Mouse (Mus musculus) CH12.LX (cell line): ENCODE data around the gene Ncor2. TPM values are rescaled to one million over a fixed set of nuclear protein-coding genes. Genes with fewer than 3 reads are reported as not detected.

Experiments
- DNase-seq: peaks from one replicate; pipeline ENCODE4 v3.0.0-alpha.2; 2013; ENCODE audit errors: extremely low read depth
- H3K27ac ChIP-seq: 2 replicates; pipeline ENCODE4 v1.5.1; 2012; ENCODE audit warnings: low read depth, mild to moderate bottlenecking, control low read depth, moderate library complexity; ENCODE audit not compliant: insufficient read depth
- H3K27me3 ChIP-seq: replicated peaks from 2 replicates; pipeline ENCODE3; 2012; ENCODE audit warnings: inconsistent platforms
- H3K36me3 ChIP-seq, 2 experiments: replicated peaks in 1 of 2; 2 replicates each; pipeline versions ENCODE3 to v1.6.1; 2012; ENCODE audit warnings: inconsistent platforms in 1 of 2, low read length in 1 of 2, mild to moderate bottlenecking in 1 of 2, mixed read lengths in 1 of 2, moderate library complexity in 1 of 2; ENCODE audit not compliant: control insufficient read depth in 1 of 2, insufficient read depth in 1 of 2
- H3K4me1 ChIP-seq, 2 experiments: 2 replicates each; pipeline ENCODE4 v1.6.1; 2012; ENCODE audit warnings: inconsistent platforms in 1 of 2, moderate library complexity in 1 of 2; ENCODE audit not compliant: insufficient read depth in 2 of 2, control insufficient read depth in 1 of 2
- H3K4me2 ChIP-seq: 2 replicates; pipeline ENCODE4 v1.6.1; 2012; ENCODE audit warnings: low read depth, mild to moderate bottlenecking, control low read depth; ENCODE audit not compliant: poor library complexity, insufficient read depth, severe bottlenecking
- H3K4me3 ChIP-seq, 3 experiments: fragments of 150-350 bp in 1 of 3; sonication (generic) in 1 of 3; replicated peaks in 1 of 3; 2 replicates each; pipeline versions ENCODE3 to v1.5.1; 2011 to 2012; ENCODE audit warnings: low read depth in 2 of 3, low read length in 2 of 3, mild to moderate bottlenecking in 2 of 3, moderate library complexity in 2 of 3, control low read depth in 1 of 3, improper control_type of control experiment in 1 of 3, inconsistent platforms in 1 of 3, mixed read lengths in 1 of 3; ENCODE audit not compliant: poor library complexity in 1 of 3
- H3K79me2 ChIP-seq: replicated peaks from 2 replicates; pipeline ENCODE4 v1.6.1; 2012; ENCODE audit warnings: mild to moderate bottlenecking, moderate library complexity; ENCODE audit not compliant: control insufficient read depth, poor library complexity, insufficient read depth, severe bottlenecking; ENCODE audit errors: extremely low read depth
- H3K9ac ChIP-seq: 2 replicates; pipeline ENCODE4 v1.6.1; 2012; ENCODE audit warnings: low read depth, mild to moderate bottlenecking, control low read depth, moderate library complexity; ENCODE audit not compliant: insufficient read depth
- H3K9me3 ChIP-seq: replicated peaks from 2 replicates; pipeline ENCODE3; 2012; ENCODE audit warnings: low read length, inconsistent platforms, mixed read lengths
- BHLHE40 ChIP-seq: IDR thresholded peaks from 2 replicates; pipeline ENCODE4 v1.6.1; 2011; ENCODE audit warnings: mild to moderate bottlenecking, low read depth, low read length, improper control_type of control experiment
- CHD2 ChIP-seq: IDR thresholded peaks from 2 replicates; pipeline ENCODE4 v1.6.1; 2011; ENCODE audit warnings: low read length, improper control_type of control experiment
- E2F4 ChIP-seq: IDR thresholded peaks from 2 replicates; pipeline ENCODE4 v1.6.1; 2011; ENCODE audit warnings: low read depth, low read length, improper control_type of control experiment; ENCODE audit not compliant: insufficient replicate concordance
- ELF1 ChIP-seq: IDR thresholded peaks from 2 replicates; pipeline ENCODE4 v1.6.1; 2014; ENCODE audit warnings: low read depth, mild to moderate bottlenecking, inconsistent platforms, low read length, improper control_type of control experiment
- EP300 ChIP-seq: IDR thresholded peaks from 2 replicates; pipeline ENCODE4 v1.6.1; 2011; ENCODE audit warnings: low read length, improper control_type of control experiment
- ETS1 ChIP-seq: conservative IDR thresholded peaks from 2 replicates; pipeline ENCODE4 v1.6.1; 2012; ENCODE audit warnings: low read depth, mild to moderate bottlenecking, inconsistent platforms, low read length, improper control_type of control experiment, moderate library complexity
- GABPA ChIP-seq: IDR thresholded peaks from 2 replicates; pipeline ENCODE4 v1.6.1; 2012; ENCODE audit warnings: low read depth, low read length, improper control_type of control experiment, inconsistent platforms; ENCODE audit not compliant: insufficient replicate concordance
- IRF4 ChIP-seq: IDR thresholded peaks from 2 replicates; pipeline ENCODE4 v1.6.1; 2014; ENCODE audit warnings: low read depth, mild to moderate bottlenecking, inconsistent platforms, low read length, improper control_type of control experiment
- JUN ChIP-seq: IDR thresholded peaks from 2 replicates; pipeline ENCODE4 v1.6.1; 2011; ENCODE audit warnings: low read depth, mild to moderate bottlenecking, low read length, improper control_type of control experiment, moderate library complexity; ENCODE audit not compliant: insufficient read depth
- JUND ChIP-seq: conservative IDR thresholded peaks from 2 replicates; pipeline ENCODE4 v1.6.1; 2011; ENCODE audit warnings: low read depth, low read length, improper control_type of control experiment
- KAT2A ChIP-seq: IDR thresholded peaks from 2 replicates; pipeline ENCODE4 v1.6.1; 2012; ENCODE audit warnings: low read length, improper control_type of control experiment, inconsistent platforms; ENCODE audit not compliant: insufficient replicate concordance
- MAFK ChIP-seq: IDR thresholded peaks from 2 replicates; pipeline ENCODE4 v1.6.1; 2011; ENCODE audit warnings: low read length, improper control_type of control experiment; ENCODE audit not compliant: insufficient replicate concordance
- MAX ChIP-seq: IDR thresholded peaks from 2 replicates; pipeline ENCODE4 v1.6.1; 2011; ENCODE audit warnings: low read length, improper control_type of control experiment
- MAZ ChIP-seq: IDR thresholded peaks from 2 replicates; pipeline ENCODE4 v1.6.1; 2012; ENCODE audit warnings: low read depth, mild to moderate bottlenecking, inconsistent platforms, low read length, improper control_type of control experiment, moderate library complexity
- MEF2A ChIP-seq: IDR thresholded peaks from 2 replicates; pipeline ENCODE4 v1.6.1; 2014; ENCODE audit warnings: low read depth, mild to moderate bottlenecking, inconsistent platforms, low read length, improper control_type of control experiment, borderline replicate concordance
- MYC ChIP-seq: IDR thresholded peaks from 2 replicates; pipeline ENCODE4 v1.6.1; 2011; ENCODE audit warnings: low read depth, mild to moderate bottlenecking, improper control_type of control experiment, low read length
- NELFE ChIP-seq: IDR thresholded peaks from 2 replicates; pipeline ENCODE4 v1.6.1; 2011; ENCODE audit warnings: low read depth, low read length, improper control_type of control experiment
- PAX5 ChIP-seq: IDR thresholded peaks from 2 replicates; pipeline ENCODE4 v1.6.1; 2012; ENCODE audit warnings: low read length, inconsistent platforms, mixed read lengths
- POLR2A ChIP-seq: IDR thresholded peaks from 2 replicates; pipeline ENCODE4 v1.6.1; 2011; ENCODE audit warnings: low read depth, mild to moderate bottlenecking, improper control_type of control experiment, low read length
- RAD21 ChIP-seq: IDR thresholded peaks from 2 replicates; pipeline ENCODE4 v1.6.1; 2011; ENCODE audit warnings: low read depth, mild to moderate bottlenecking, low read length, improper control_type of control experiment, moderate library complexity
- SIN3A ChIP-seq: IDR thresholded peaks from 2 replicates; pipeline ENCODE4 v1.6.1; 2012; ENCODE audit warnings: low read length, improper control_type of control experiment, inconsistent platforms
- SMC3 ChIP-seq: IDR thresholded peaks from 2 replicates; pipeline ENCODE4 v1.6.1; 2011; ENCODE audit warnings: low read depth, low read length, improper control_type of control experiment
- TBP ChIP-seq: conservative IDR thresholded peaks from 2 replicates; pipeline ENCODE4 v1.6.1; 2011; ENCODE audit warnings: low read depth, low read length, improper control_type of control experiment
- TCF12 ChIP-seq: IDR thresholded peaks from 2 replicates; pipeline ENCODE4 v1.6.1; 2014; ENCODE audit warnings: low read depth, mild to moderate bottlenecking, inconsistent platforms, low read length, improper control_type of control experiment
- UBTF ChIP-seq: IDR thresholded peaks from 2 replicates; pipeline ENCODE4 v1.6.1; 2012; ENCODE audit warnings: low read depth, mild to moderate bottlenecking, inconsistent platforms, low read length, improper control_type of control experiment, moderate library complexity
- ZC3H11A ChIP-seq: IDR thresholded peaks from 2 replicates; pipeline ENCODE4 v1.6.1; 2012; ENCODE audit warnings: low read depth, mild to moderate bottlenecking, inconsistent platforms, low read length, improper control_type of control experiment
- ZKSCAN1 ChIP-seq: IDR thresholded peaks from 2 replicates; pipeline ENCODE4 v1.6.1; 2012; ENCODE audit warnings: low read depth, inconsistent platforms, low read length, improper control_type of control experiment, borderline replicate concordance
- ZNF384 ChIP-seq: IDR thresholded peaks from 2 replicates; pipeline ENCODE4 v1.6.1; 2012; ENCODE audit warnings: low read depth, low read length, improper control_type of control experiment, inconsistent platforms
- dilution Hi-C: fragments of 300-500 bp; cut with MboI; formaldehyde crosslinking; loops from 2 replicates; pipeline ENCODE4 v1.14.3; 2020; ENCODE audit warnings: low sequenced_read_pairs; ENCODE audit not compliant: extremely low pct_unique_long_range_greater_than_20kb, extremely low pct_ligation_motif_present
- in situ Hi-C: fragments of 300-500 bp; cut with MboI; formaldehyde crosslinking; loops from 3 replicates; pipeline ENCODE4 v1.14.3; 2019; ENCODE audit warnings: low sequenced_read_pairs, low pct_ligation_motif_present, low pct_unique_long_range_greater_than_20kb, mixed read lengths
- polyA plus RNA-seq: library from polyadenylated mRNA; unstranded; fragments of >175 nt; gene quantifications from 2 replicates; pipeline ENCODE4 v1.2.1, GENCODE M21; 2012; ENCODE audit warnings: low read depth; ENCODE audit not compliant: insufficient read length
- total RNA-seq, 2 experiments: library from RNA; depleted of rRNA; stranded (reverse); fragments of 300-350 nt in 1 of 2; fragments of >200 nt in 1 of 2; gene quantifications; 2 replicates each; pipeline ENCODE4 v1.2.3; 2012 to 2014

The Ncor2 gene
- total and polyA plus RNA-seq, 3 experiments: 3.9 to 44.7 (median 10.8) TPM

GRCm38 (mm10) chr5:125162461-125162860 is 16.6 kb downstream of the Ncor2 start:
- Histone ChIP-seq H3K27me3 (no peaks in the 10 kb centered on the region), H3K4me3 (no peak overlapping the region), H3K27ac (no peak overlapping the region), H3K36me3 (peaks cover 0 to 55% of the 10 kb centered on the region in 2 experiments), H3K4me2 (no peak overlapping the region), H3K9ac (no peak overlapping the region), H3K4me1 (peaks cover 28 to 80% of the 10 kb centered on the region in 2 experiments), H3K9me3 (no peaks in the 10 kb centered on the region)
- TF ChIP-seq NELFE: no peak
- no peak for TF ChIP-seq IRF4
- TF ChIP-seq MEF2A: no peak
- TF ChIP-seq ZC3H11A: no peak
- no peak for TF ChIP-seq ETS1
- no peak for TF ChIP-seq TBP
- no peak for TF ChIP-seq E2F4
- TF ChIP-seq GABPA: no peak
- no peak for TF ChIP-seq RAD21
- TF ChIP-seq CHD2: no peak
- no peak for TF ChIP-seq ZNF384
- no peak for TF ChIP-seq BHLHE40
- TF ChIP-seq MAZ: no peak
- TF ChIP-seq MYC: no peak
- TF ChIP-seq JUN: no peak
- no peak for TF ChIP-seq JUND
- no peak for TF ChIP-seq PAX5
- no peak for TF ChIP-seq MAX
- no peak for TF ChIP-seq SMC3
- TF ChIP-seq, all 38 proteins: peak for 0
- peaks cover 11% of the 10 kb centered on the region; the same call in 1 of the 2 replicates for H3K79me2 ChIP-seq
- no peak for DNase-seq
- dilution Hi-C loops: no loop called here
- in situ Hi-C loops: no loop called here

DNA sequence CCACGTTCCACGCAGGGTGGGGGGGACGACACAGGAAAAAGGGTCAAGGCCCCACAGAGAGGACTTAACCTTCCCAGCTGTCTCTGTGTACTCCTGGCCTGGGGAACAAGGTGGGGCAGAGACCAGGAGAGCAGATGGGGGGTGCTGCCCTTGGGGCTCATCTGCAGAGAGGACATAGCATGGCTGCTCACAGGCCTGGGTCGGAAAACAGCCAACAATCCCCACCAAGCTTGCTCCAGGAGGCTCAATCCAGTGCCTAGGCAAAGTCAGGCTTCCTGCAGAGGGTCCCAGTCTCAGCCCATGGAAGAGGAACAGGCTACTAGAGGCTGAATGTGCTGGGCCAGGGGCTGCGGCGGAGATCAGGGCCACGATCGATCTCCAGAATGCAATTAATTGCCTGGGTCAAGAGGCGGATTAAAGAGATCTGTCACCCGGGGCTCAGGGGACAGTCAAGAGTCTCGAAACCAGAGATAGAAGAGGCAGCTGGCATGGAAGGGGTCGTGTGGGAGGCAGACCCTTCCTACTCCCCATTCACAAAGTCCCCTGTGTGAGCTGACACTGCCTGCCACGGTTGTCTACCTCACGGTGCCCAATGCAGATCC is 19.1 kb downstream of the Ncor2 start:
- no peak for TF ChIP-seq ZKSCAN1
- no peak for TF ChIP-seq MYC
- TF ChIP-seq JUN: no peak
- TF ChIP-seq NELFE: no peak
- no peak for TF ChIP-seq ZC3H11A
- no peak for TF ChIP-seq ZNF384
- no peak for TF ChIP-seq UBTF
- no peak for TF ChIP-seq KAT2A
- TF ChIP-seq POLR2A: no peak
- TF ChIP-seq MAX: no peak
- TF ChIP-seq E2F4: no peak
- no peak for TF ChIP-seq ELF1
- TF ChIP-seq MAFK: no peak
- TF ChIP-seq EP300: no peak
- no peak for TF ChIP-seq TCF12
- TF ChIP-seq SIN3A: no peak
- TF ChIP-seq, all 38 proteins: peak for 0
- H3K4me3 ChIP-seq: peak overlapping the region in 1 of 3 experiments; percentile 48
- 0 out of 2 replicates have a peak, but pooled peaks cover 8% of the 10 kb centered on the region for H3K79me2 ChIP-seq
- H3K9me3 ChIP-seq: no peaks in the 10 kb centered on the region
- H3K4me2 ChIP-seq: peak overlapping the region; percentile 82; the same call in 1 of the 2 replicates
- no peak for DNase-seq
- peak overlapping the region; percentile 11 for H3K9ac ChIP-seq
- H3K27ac ChIP-seq: peak overlapping the region; percentile 68; the same call in 1 of the 2 replicates
- H3K4me1 ChIP-seq: peaks cover 36 to 82% of the 10 kb centered on the region in 2 experiments
- peaks cover 0 to 50% of the 10 kb centered on the region in 2 experiments for H3K36me3 ChIP-seq
- dilution Hi-C loops: no loop called here
- no peaks in the 10 kb centered on the region for H3K27me3 ChIP-seq
- in situ Hi-C loops: no loop called here
